ENCODE assay signal across 8 mouse cellular contexts in genomic region chr11:106572020-106572782, GRCm38 (mm10). TPM values are rescaled to one million over a fixed set of nuclear protein-coding genes. Genes with fewer than 3 reads are reported as not detected.
DNase-seq lines count a peak whose midpoint lies in the region; ATAC-seq and TF ChIP-seq lines count a peak whose summit lies in the region.

No protein-coding gene starts in this region.

- 64% methylated on average over 15 of the region's 15 CpGs for WGBS in forebrain, postnatal 0 days
- WGBS in forebrain, embryonic 13.5 days, result 72% methylated on average over 15 of the region's 15 CpGs
- WGBS in midbrain, postnatal 0 days, result 44% methylated on average over 15 of the region's 15 CpGs

- no peak overlapping the region for H3K4me3 ChIP-seq in forebrain, postnatal 0 days (ENCODE audit: low read depth, low read length)
- no peak overlapping the region for H3K4me3 ChIP-seq in forebrain, embryonic 13.5 days
- H3K4me3 ChIP-seq in midbrain, postnatal 0 days (ENCODE audit: low read depth, low read length), result no peak overlapping the region

- no peaks in the 10 kb centered on the region for H3K9me3 ChIP-seq in forebrain, postnatal 0 days (ENCODE audit: low read length)
- H3K9me3 ChIP-seq in forebrain, embryonic 13.5 days (replicated peaks), result no peaks in the 10 kb centered on the region
- no peaks in the 10 kb centered on the region for H3K9me3 ChIP-seq in midbrain, postnatal 0 days (ENCODE audit: low read length)

- H3K27ac ChIP-seq in forebrain, postnatal 0 days (ENCODE audit: low read depth, low read length), result 0 out of 2 replicates have a peak overlapping the region, but pooled peaks have one; percentile 21
- no peak overlapping the region for H3K27ac ChIP-seq in forebrain, embryonic 13.5 days
- peak overlapping the region; percentile 51 for H3K27ac ChIP-seq in midbrain, postnatal 0 days (ENCODE audit: low read depth, low read length)

- no peaks in the 10 kb centered on the region for H3K27me3 ChIP-seq in forebrain, postnatal 0 days (ENCODE audit: insufficient read depth, low read length)
- no peaks in the 10 kb centered on the region for H3K27me3 ChIP-seq in forebrain, embryonic 13.5 days
- no peaks in the 10 kb centered on the region for H3K27me3 ChIP-seq in midbrain, postnatal 0 days (ENCODE audit: insufficient read depth, low read length)

- H3K4me1 ChIP-seq in forebrain, postnatal 0 days (ENCODE audit: insufficient read depth), result no peaks in the 10 kb centered on the region
- peaks cover 12% of the 10 kb centered on the region; the same call in 1 of the 2 replicates for H3K4me1 ChIP-seq in forebrain, embryonic 13.5 days
- peaks cover 17% of the 10 kb centered on the region for H3K4me1 ChIP-seq in midbrain, postnatal 0 days (ENCODE audit: insufficient read depth, low read length)

- no peak overlapping the region for H3K4me2 ChIP-seq in forebrain, postnatal 0 days (ENCODE audit: low read depth)
- no peak overlapping the region for H3K4me2 ChIP-seq in forebrain, embryonic 13.5 days
- no peak overlapping the region for H3K4me2 ChIP-seq in midbrain, postnatal 0 days (ENCODE audit: low read depth, low read length, poor library complexity, severe bottlenecking)

- peaks cover 11% of the 10 kb centered on the region; the same call in 1 of the 2 replicates for H3K36me3 ChIP-seq in forebrain, postnatal 0 days (ENCODE audit: insufficient read depth)
- H3K36me3 ChIP-seq in forebrain, embryonic 13.5 days (ENCODE audit: poor library complexity, severe bottlenecking), result peaks cover 9% of the 10 kb centered on the region
- H3K36me3 ChIP-seq in midbrain, postnatal 0 days (ENCODE audit: insufficient read depth, low read length), result peaks cover 10% of the 10 kb centered on the region

- peak; percentile 43; the same call in 1 of the 2 replicates for ATAC-seq in forebrain, postnatal 0 days
- no peak for ATAC-seq in forebrain, embryonic 13.5 days
- ATAC-seq in midbrain, postnatal 0 days (ENCODE audit: low FRiP score), result 0 out of 2 replicates have a peak, but pooled peaks have one; percentile 44

- TF ChIP-seq CTCF in forebrain, postnatal 0 days (IDR thresholded peaks at IDR 0.05; ENCODE audit: low read depth), result no peak
- TF ChIP-seq CTCF in midbrain, postnatal 0 days (IDR thresholded peaks at IDR 0.05), result no peak

- H3K9ac ChIP-seq in forebrain, postnatal 0 days, result no peak overlapping the region
- H3K9ac ChIP-seq in forebrain, embryonic 13.5 days, result no peak overlapping the region
- H3K9ac ChIP-seq in midbrain, postnatal 0 days (replicated peaks; ENCODE audit: low read length, poor library complexity, severe bottlenecking), result 0 out of 2 replicates have a peak overlapping the region, but pooled peaks have one; percentile 2

- no peak for DNase-seq in forebrain, postnatal 0 days
- peak; percentile 15 for DNase-seq in ovary, adult 18-20 months (ENCODE audit: low spot score)
- no peak for DNase-seq in ovary, postnatal 10 days (ENCODE audit: low spot score)
- peak; percentile 47 for DNase-seq in kidney, postnatal 10 days
- DNase-seq in midbrain, postnatal 0 days (ENCODE audit: low spot score), result peak; percentile 36
- no peak for DNase-seq in right cerebral cortex, postnatal 25 days
- no peak for DNase-seq in T-cell, adult 2 months (ENCODE audit: low spot score)

RNA-seq across cellular contexts. Expression of gene Tex2, which starts 41.0 kb away (rescaled TPM):
- total RNA-seq in forebrain, postnatal 0 days (2014; rRNA removed), result 44.7 and 49.3 TPM in 2 replicates
- 17.5 and 23.0 TPM in 2 replicates for polyA plus RNA-seq in forebrain, postnatal 0 days (2015; fragmentation: Nextera tagmentation; extraction: Ambion mirVana)
- 9.6 and 10.7 TPM in 2 replicates for polyA plus RNA-seq in forebrain, embryonic 13.5 days (2015; fragmentation: Nextera tagmentation; extraction: Ambion mirVana)
- 69.5 and 73.3 TPM in 2 replicates for total RNA-seq in midbrain, postnatal 0 days (2014; rRNA removed)
- 33.1 and 36.3 TPM in 2 replicates for polyA plus RNA-seq in midbrain, postnatal 0 days (2015; fragmentation: Nextera tagmentation; extraction: Ambion mirVana)

Comparison
In these comparisons a context has a peak if more than half of its experiments do, and no peak if none do; other contexts are left out.
1. DNase-seq: peak in ovary, adult 18-20 months (single experiment), kidney, postnatal 10 days (single experiment) and midbrain, postnatal 0 days (single experiment); none in forebrain, postnatal 0 days (single experiment), ovary, postnatal 10 days (single experiment), right cerebral cortex, postnatal 25 days (single experiment) and T-cell, adult 2 months (single experiment).